Mouse (Mus musculus): ENCODE data around the gene Capn13.

DNA sequence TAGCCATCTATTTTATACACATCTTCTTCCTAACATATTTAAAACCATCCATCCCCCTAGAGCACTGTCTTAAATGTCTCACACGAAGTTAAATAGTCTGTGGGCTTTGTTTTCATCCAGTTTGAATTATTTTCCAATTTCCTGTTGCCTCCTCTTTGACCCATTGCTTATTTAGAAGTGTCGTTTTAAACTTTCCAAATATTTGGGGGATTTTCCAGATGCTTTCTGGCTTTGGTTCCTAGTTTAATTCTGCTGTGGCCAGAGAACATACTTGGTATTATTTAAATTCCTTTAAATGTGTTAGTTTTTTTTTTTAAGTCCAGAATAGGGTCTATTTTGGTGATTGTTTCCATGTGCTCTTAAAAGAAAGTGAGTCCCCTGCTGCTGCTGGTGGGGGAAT is 116.4 kb downstream of the Capn13 start:
- TF ChIP-seq CHD2 (IDR thresholded peaks at IDR 0.05; ENCODE audit: low read depth, low read length) (no peak), HCFC1 (IDR thresholded peaks at IDR 0.05; ENCODE audit: borderline replicate concordance, insufficient read depth, low read length) (no peak), MAFK (IDR thresholded peaks at IDR 0.05; ENCODE audit: insufficient read depth, low read depth, low read length) (no peak), ZNF384 (IDR thresholded peaks at IDR 0.05; ENCODE audit: low read depth, low read length) (no peak)
